Mouse (Mus musculus) layer of hippocampus, postnatal 36 days (tissue): ENCODE results near the gene Coa7. TPM values are rescaled to one million over a fixed set of nuclear protein-coding genes. Genes with fewer than 3 reads are reported as not detected.

ENCODE experiments used
- DNase-seq, 2 experiments: peaks; one replicate each; pipeline ENCODE4 v3.0.0; 2022
- total RNA-seq, 2 experiments: library from RNA; stranded (reverse); gene quantifications; 2 replicates each; pipeline ENCODE4 v1.2.3; 2021

The Coa7 gene
- total RNA-seq: 10 to 100 TPM; 21.9 to 22.9 TPM

DNA sequence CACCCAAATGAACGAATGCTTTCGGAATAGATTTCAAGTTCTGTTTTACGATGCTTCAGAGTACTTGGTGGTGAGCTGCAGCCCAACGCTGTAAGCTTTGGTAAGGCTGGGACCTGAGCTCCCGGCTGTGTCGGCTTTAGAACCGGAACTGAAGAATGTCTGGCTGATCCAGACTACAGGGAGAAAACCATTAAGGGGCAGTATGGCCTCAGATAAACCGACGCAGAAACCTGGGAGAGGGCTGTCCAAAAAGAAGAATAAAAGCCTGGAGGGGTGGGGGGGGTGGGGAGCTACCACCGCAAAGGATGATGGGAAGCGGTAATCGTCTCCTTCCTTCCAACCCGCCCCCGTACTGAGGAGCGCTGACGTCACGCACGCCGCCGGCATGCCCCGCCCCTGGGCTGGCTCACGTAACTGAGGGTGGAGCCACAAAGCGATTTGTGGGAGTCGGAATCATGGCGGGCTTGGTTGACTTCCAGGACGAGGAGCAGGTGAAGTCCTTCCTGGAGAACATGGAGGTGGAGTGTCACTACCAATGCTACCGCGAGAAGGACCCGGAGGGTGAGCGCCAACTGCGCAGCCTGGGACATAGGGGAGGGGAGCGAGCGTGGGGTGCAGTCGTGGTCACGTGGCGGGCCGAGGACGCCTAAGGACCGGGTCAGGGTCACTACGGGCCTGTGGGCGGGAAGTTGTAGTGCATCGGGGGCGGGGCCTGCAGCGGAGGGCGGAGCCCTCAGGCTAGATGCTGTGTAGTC is at the start of gene Coa7:
Gene Coa7 (plus strand): TSS at position 411 of the 755 bp plus-strand sequence.
- DNase-seq: peak; percentile 96

- no peak for DNase-seq
Observed at GRCm38 (mm10) chr4:108300266-108300665, 27.7 kb upstream of the Coa7 start.

DNA sequence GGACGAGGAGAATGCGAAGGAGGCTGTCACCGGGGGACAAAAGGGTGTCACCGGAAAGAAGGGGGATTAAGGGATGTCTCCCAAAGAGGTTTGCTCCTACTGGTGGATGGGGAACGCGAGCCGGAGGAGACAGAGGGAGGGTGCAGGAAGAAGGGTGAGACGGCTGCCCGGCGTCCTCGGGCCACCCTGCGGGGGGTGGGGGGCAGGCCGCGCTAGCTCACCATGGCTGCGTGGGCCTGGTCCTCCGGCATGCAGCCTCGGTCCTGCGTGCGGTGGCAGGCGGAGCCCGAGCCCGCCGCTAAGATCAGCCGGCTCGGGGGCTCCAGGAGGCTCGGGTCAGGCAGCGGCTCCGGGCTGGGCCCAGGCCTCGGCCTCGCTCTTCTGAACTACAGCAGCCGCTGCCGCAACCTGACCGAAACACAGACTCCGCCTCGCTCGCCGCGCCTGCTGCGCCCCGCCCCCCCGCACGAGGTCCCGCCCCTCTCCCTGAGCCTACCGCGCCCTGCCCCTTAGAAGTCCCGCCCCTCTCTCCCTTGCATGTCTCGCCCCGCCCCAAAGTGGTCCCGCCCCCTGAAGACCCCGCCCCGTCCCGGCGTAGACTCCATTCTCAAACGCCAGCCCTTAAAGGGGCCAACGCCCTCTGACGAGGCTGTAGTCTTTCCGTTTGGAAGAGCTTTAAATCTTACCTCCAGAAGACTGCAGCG is 27.1 kb upstream of the Coa7 start, which contains the start of gene Zyg11b:
Gene Zyg11b (minus strand): TSS at position 427 of the 704 bp plus-strand sequence.
- DNase-seq: peak; percentile 82 to 85

- no peak for DNase-seq
Observed at GRCm38 (mm10) chr4:108302296-108302890, 25.5 kb upstream of the Coa7 start.

DNA sequence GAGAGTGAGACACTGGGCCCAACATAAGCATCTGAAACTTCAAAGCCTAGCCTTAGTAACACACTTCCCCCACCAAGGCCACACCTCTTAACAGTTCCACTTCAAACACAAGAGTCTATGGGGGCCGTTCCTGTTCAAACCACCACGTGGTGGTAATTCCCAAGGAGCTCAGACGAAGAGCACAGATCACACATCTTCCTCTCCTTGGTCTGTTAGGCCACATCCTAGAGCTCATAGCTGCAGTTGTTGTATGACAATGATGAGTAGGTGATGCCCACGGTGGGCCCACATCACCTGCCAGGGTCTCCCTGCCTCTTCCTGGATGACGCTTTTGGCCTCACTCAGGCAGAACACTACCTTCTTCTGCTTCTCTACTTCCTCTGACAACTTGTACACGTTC is 17.2 kb upstream of the Coa7 start:
- DNase-seq: no peak

- no peak for DNase-seq
Observed at GRCm38 (mm10) chr4:108314041-108314440, 13.9 kb upstream of the Coa7 start.

- DNase-seq: no peak
Observed at GRCm38 (mm10) chr4:108317656-108318605, 10.0 kb upstream of the Coa7 start.

DNA sequence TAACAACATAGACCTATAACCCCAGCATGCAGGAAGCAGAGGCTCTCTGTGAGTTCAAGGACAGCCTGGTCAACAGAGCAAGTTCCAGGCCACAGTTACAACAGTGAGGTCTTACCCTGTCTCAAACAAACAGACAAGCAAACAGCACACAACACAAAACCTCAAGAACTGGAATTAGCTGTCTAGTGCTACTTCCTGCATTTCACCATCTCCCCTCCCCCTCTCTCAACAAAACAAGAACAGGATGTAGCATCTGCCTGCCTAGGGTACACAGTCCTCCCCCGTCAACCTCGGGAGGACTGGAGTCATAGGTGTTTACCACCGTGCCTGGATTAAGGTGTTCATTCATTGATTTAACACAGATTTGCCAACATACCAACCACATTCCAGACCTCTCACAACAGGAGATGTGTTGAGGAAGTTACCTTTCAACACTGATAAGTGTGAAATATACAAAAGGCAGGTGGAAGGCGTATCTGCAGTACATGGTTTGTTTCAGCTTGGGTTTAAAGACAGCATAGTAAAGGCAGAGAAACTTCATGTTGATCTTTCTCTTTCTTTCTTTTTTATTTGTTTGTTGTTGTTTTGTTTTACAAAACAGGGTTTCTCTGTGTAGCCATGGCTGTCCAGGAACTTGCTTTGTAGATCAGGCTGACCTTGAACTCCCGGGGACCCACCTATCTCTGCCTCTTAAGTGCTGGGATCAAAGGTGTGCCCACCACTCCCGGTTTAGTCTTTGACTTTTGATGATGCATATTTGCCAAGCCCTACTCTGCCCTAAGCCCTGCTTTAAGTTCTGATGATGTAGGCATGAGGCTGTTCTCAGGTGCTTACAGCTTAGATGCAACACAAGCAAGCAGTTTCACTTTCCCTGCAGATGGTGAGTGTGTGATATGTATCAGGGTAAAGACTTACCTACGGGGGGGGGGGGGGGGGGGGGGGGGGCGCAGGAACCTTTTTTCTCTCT is 9.0 kb upstream of the Coa7 start:
- DNase-seq: no peak

- no peak for DNase-seq
Observed at GRCm38 (mm10) chr4:108319747-108320146, 8.2 kb upstream of the Coa7 start.

- no peak for DNase-seq
Observed at GRCm38 (mm10) chr4:108320627-108321380, 7.1 kb upstream of the Coa7 start.

GRCm38 (mm10) chr4:108323588-108323987 is 4.4 kb upstream of the Coa7 start:
- DNase-seq: no peak

GRCm38 (mm10) chr4:108327071-108327579 is 815 bp upstream of the Coa7 start:
- DNase-seq: peak in 1 of 2 experiments; percentile 21

DNA sequence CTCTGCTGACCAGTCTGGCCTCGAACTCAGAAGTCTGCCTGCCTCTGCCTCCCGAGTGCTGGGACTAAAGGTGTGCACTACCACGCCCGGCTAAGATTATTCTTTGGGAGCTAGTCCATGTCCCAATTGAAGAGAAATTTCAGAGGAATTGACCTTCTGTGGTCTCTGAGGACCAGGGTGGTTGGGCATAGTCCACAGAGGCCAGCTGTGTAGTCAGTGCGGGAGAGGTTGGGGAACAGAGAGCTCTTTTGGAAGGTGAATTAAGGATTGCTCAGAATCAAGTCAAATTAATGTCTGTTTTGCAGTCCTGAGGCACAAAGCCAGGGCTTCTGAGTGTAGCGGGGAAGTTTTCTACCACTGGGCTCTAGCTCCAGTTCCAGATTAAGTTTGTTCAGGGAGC is 1.9 kb downstream of the Coa7 start:
- DNase-seq: no peak

DNA sequence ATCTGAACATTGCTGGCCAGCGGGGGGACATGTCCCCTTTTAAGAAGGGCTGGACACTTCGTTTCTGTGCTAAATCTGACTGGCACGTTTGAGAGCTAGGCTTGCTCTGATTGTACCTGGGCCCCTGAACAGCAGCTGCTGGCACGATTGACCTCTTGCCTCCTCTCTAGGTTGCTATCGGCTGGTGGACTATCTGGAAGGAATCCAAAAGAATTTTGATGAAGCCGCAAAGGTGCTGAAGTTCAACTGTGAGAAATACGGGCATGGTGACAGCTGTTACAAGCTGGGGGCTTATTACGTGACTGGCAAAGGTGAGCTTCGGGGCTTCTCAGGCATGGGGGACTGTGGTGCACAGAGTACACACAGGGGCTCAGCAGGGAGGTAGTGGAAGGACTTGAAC is 4.1 kb downstream of the Coa7 start:
- DNase-seq: no peak

GRCm38 (mm10) chr4:108335413-108335812 is 7.5 kb downstream of the Coa7 start:
- DNase-seq: no peak

DNA sequence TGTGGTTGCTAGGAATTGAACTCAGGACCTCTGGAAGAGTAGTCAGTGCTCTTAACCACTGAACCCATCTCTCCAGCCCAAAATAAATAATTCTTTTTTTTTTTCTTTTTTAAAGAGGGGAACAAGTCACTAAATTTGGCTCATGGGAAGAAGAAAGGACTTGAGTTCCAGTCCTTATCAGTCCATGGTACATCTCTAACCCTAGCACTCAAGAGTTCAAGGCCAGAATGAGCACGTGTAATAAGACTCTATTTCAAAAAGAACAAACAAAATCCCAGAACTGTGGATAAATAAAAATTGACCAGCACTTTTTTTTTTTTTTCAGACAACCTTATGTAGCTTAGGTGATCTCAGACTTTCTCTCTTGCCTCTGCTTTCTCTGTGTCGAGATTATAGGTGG is 8.8 kb downstream of the Coa7 start:
- no peak for DNase-seq

GRCm38 (mm10) chr4:108337817-108338216 is 9.9 kb downstream of the Coa7 start:
- no peak for DNase-seq

DNA sequence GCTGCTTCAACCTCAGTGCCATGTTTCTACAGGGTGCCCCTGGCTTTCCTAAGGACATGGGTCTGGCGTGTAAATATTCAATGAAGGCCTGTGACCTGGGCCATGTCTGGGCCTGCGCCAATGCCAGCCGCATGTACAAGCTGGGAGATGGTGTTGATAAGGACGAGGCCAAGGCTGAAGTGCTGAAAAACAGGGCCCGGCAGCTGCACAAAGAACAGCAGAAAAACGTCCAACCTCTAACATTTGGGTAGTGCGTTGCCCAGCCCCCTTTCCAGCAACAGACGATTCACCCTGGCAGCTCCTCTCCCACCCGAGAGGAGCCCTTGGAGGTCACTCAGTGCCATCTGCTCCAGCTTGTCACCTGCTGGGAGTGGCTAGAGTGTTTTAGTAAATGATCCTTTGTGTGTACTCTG is 10.4 kb downstream of the Coa7 start:
- DNase-seq: no peak

DNA sequence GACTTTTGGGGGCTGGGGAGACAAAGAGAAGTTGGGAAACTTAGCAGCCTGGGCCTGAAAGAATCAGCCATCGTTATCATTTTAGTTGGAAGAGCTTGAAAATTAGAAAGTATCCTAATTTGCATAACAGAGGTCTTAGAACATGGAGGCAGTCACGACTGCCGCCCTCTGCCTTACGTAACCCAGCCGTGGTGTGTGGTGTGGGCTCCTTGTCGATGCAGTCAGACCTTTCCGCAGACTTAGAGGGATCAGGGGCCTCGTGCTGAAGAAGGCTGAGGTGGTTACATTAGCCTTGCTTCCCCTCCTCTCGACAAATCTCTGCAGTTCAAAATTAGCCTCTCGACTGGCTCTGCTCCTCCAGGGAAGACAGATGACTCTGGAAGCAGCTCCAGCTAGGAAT is 10.9 kb downstream of the Coa7 start:
- DNase-seq: peak; percentile 29 to 33

GRCm38 (mm10) chr4:108339277-108339690 is 11.3 kb downstream of the Coa7 start:
- DNase-seq: peak; percentile 35 to 60
